Mouse (Mus musculus) midbrain, embryonic 12.5 days (tissue): Measurements from ENCODE around the gene Rtl10. TPM values are rescaled to one million over a fixed set of nuclear protein-coding genes. Genes with fewer than 3 reads are reported as not detected.

Experiments
- polyA plus RNA-seq: library from polyadenylated mRNA; unstranded; fragments of >200 nt; fragmentation: Nextera tagmentation; extraction: Ambion mirVana; gene quantifications from 2 replicates; pipeline ENCODE4 v1.2.1, GENCODE M21; 2016

The Rtl10 gene
- polyA plus RNA-seq, 1 experiment from 2014 or later, result 2.1 TPM

Other genes with a start within 250 kb of the Rtl10 start
- 1.9 and 3.3 TPM in 2 replicates for gene Gm49776, start 240.6 kb upstream of the Rtl10 start, polyA plus RNA-seq
- gene Dgcr8, start 209.7 kb upstream of the Rtl10 start, polyA plus RNA-seq, result 40.2 and 42.2 TPM in 2 replicates
- gene Tango2, start 150.8 kb upstream of the Rtl10 start, polyA plus RNA-seq, result 48.2 and 49.7 TPM in 2 replicates
- gene Arvcf, start 150.7 kb upstream of the Rtl10 start, polyA plus RNA-seq, result 129 and 134 TPM in 2 replicates
- 22.5 and 23.8 TPM in 2 replicates for gene Txnrd2, start 72.5 kb upstream of the Rtl10 start, polyA plus RNA-seq
- gene Comt, start 72.0 kb upstream of the Rtl10 start, polyA plus RNA-seq, result 54.9 and 60.1 TPM in 2 replicates
- 11.0 and 11.2 TPM in 2 replicates for gene Gnb1l, start 188 bp upstream of the Rtl10 start, polyA plus RNA-seq
- 1.4 and 2.0 TPM in 2 replicates for gene Tbx1, start 91.8 kb downstream of the Rtl10 start, polyA plus RNA-seq
- 7.0 and 8.5 TPM in 2 replicates for gene Gp1bb, start 123.5 kb downstream of the Rtl10 start, polyA plus RNA-seq
- gene Gm49601, start 127.5 kb downstream of the Rtl10 start, polyA plus RNA-seq, result 10.9 and 13.5 TPM in 2 replicates
- gene Sept5, start 131.1 kb downstream of the Rtl10 start, polyA plus RNA-seq, result 81.6 and 84.4 TPM in 2 replicates